Mouse (Mus musculus): ENCODE measurements around the gene Tarbp2. TPM values are rescaled to one million over a fixed set of nuclear protein-coding genes. Genes with fewer than 3 reads are reported as not detected.

Gene Tarbp2
- total and polyA plus RNA-seq, 2 experiments from 2014 or later: 91.1 to 97.2 TPM

DNA sequence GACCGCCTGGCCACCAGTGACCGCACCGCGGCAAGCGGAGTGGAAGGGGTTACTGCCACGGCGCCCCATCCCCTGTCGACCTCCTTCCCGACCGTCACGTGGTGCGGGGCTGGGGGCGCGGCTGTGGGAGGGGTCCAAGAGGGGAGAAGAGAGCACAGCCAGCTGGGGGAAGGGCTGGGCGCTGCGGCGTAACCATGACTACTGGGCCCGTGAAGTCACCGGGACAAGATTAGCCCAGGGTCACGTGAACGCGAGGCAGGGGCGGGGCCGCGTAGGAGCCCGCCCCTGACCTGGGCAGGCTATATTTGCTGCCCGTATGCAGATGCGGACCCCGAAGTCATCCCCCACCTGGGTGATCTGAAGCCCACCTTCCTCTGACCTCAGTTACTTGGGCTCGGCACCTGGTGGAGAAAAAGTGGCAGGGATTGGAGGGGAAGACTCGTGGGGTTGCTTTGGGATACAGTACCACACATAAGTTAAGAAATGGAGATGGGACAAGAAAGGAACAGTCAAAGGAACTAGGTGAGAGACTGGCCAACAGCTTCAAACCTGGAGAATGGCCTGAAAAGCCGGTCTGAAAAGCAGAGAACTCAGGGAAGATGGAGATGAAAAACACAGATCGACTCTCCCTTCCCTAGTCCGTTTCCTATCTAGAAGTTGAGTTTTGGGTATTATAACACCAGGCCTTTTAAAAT lies 7.3 kb upstream of the Tarbp2 start:
- peaks cover 38% of the 10 kb centered on the region for H3K4me1 ChIP-seq (ENCODE audit: insufficient read depth, low read length)
- 2% methylated on average over 34 of the region's 34 CpGs for WGBS
- ATAC-seq: peak; percentile 98

DNA sequence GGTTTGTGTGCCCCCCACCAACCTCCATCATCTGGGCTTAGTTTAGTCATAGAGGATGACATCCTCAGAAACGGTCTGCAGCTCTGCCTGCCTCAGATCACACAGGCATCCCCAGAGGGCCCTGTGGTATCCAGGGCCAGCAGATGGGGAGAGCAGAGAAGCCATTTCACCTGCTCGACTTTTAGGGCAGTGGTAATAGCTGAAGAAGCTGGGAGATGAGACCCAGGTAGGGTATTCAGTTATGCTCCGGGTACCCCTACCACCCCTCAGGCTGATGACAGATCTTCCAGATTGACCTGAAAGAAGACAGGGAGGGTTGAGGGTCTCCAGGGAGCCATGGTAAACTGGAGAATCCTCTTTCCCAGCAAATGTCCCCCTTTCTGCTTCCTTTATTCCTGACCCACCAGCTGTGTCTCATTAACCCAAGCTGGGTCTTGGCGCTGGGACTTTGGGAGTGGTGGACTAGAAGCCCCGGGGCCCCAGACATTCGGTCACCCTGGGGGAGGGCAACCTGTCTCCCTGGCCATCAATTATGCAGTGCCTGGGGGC lies 6.6 kb upstream of the Tarbp2 start:
- no peaks in the 10 kb centered on the region for H3K36me3 ChIP-seq (ENCODE audit: insufficient read depth, low read length)
- peak overlapping the region; percentile 92 for H3K27ac ChIP-seq
- no peaks in the 10 kb centered on the region for H3K27me3 ChIP-seq (ENCODE audit: insufficient read depth, low read length)
- peak overlapping the region; percentile 71 for H3K4me2 ChIP-seq (ENCODE audit: low read depth, low read length)
- 0 out of 2 replicates have a peak overlapping the region, but pooled peaks have one; percentile 56 for H3K4me3 ChIP-seq (ENCODE audit: low read length)
- no peaks in the 10 kb centered on the region for H3K9me3 ChIP-seq (ENCODE audit: low read length)
- no peak for TF ChIP-seq CTCF (IDR thresholded peaks at IDR 0.05; ENCODE audit: low read depth)
- H3K4me1 ChIP-seq (ENCODE audit: insufficient read depth, low read length): peaks cover 41% of the 10 kb centered on the region
- DNase-seq (ENCODE audit: low spot score) (peak; percentile 41), ATAC-seq (peak; percentile 4; the same call in 1 of the 2 replicates)
- peak overlapping the region; percentile 58; the same call in 1 of the 2 replicates for H3K9ac ChIP-seq (replicated peaks; ENCODE audit: low read length)
- 7% methylated on average over 6 of the region's 6 CpGs for WGBS

More for the DNA sequence above, 7.3 kb upstream of the Tarbp2 start:
- Histone ChIP-seq H3K36me3 (ENCODE audit: insufficient read depth, low read length) (peaks cover 6% of the 10 kb centered on the region; the same call in 1 of the 2 replicates), H3K4me2 (ENCODE audit: low read depth, low read length) (peak overlapping the region; percentile 71), H3K4me3 (ENCODE audit: low read length) (peak overlapping the region; percentile 56), H3K9ac (replicated peaks; ENCODE audit: low read length) (peak overlapping the region; percentile 58), H3K27me3 (ENCODE audit: insufficient read depth, low read length) (no peaks in the 10 kb centered on the region), H3K9me3 (ENCODE audit: low read length) (no peaks in the 10 kb centered on the region), H3K27ac (peak overlapping the region; percentile 92)
- peak; percentile 96 for DNase-seq (ENCODE audit: low spot score)
- 0 out of 2 replicates have a peak, but pooled peaks have one; percentile 11 for TF ChIP-seq CTCF (IDR thresholded peaks at IDR 0.05; ENCODE audit: low read depth)

DNA sequence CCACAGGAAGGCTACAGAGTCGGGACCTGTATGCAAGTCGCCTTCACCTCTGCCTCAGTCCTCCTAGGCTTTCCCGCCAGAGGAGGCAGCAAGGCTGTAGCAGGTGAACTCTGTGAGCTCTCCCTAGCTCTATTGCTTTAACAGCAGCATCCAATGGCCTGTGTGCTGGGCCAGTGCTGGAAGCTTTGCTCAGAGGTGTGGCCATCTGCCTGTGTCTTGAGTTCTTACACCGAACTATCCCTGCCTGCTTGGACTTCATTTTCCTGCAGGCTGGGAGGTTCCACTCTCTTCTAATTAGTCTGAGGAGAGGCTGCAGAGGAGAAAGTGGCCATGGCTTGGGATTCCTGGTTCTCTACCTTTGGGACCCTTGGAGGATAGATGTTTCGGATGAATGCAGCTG lies 6.0 kb upstream of the Tarbp2 start:
- no peak overlapping the region for H3K4me3 ChIP-seq (ENCODE audit: low read length)

DNA sequence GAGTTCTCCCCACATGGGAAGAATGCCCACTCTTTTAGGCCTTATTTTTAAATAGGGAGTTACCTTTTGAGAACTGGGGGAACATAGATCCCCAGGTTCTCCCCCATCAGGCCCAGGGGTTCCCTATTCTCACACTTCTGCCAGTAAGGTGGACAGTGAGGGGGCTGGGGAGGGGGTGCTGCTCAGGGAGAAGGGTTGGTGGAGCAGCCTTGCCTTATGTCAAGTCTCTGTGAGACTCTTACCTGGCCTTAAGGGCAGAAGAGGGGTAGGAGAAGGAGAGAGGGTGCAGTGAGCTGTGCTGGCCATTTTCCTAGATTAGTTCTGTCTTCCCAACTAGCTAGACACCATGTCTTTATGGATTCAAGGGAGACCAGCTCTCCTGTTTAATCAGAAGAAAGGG lies 5.5 kb upstream of the Tarbp2 start:
- Histone ChIP-seq H3K4me3 (ENCODE audit: low read length) (no peak overlapping the region), H3K9ac (replicated peaks; ENCODE audit: low read length) (0 out of 2 replicates have a peak overlapping the region, but pooled peaks have one; percentile 18), H3K4me2 (ENCODE audit: low read depth, low read length) (peak overlapping the region; percentile 71; the same call in 1 of the 2 replicates), H3K4me1 (ENCODE audit: insufficient read depth, low read length) (peaks cover 41% of the 10 kb centered on the region), H3K27me3 (ENCODE audit: insufficient read depth, low read length) (no peaks in the 10 kb centered on the region), H3K27ac (peak overlapping the region; percentile 92), H3K9me3 (ENCODE audit: low read length) (no peaks in the 10 kb centered on the region), H3K36me3 (ENCODE audit: insufficient read depth, low read length) (no peaks in the 10 kb centered on the region)
- no peak for DNase-seq (ENCODE audit: low spot score)
- no peak for ATAC-seq
- TF ChIP-seq CTCF (IDR thresholded peaks at IDR 0.05; ENCODE audit: low read depth): no peak

More for the DNA sequence above, 6.0 kb upstream of the Tarbp2 start:
- WGBS: 30% methylated on average over 5 of the region's 5 CpGs
- TF ChIP-seq CTCF (IDR thresholded peaks at IDR 0.05; ENCODE audit: low read depth): no peak
- H3K27me3 ChIP-seq (ENCODE audit: insufficient read depth, low read length): no peaks in the 10 kb centered on the region
- DNase-seq (ENCODE audit: low spot score) (no peak), ATAC-seq (no peak)
- peak overlapping the region; percentile 71; the same call in 1 of the 2 replicates for H3K4me2 ChIP-seq (ENCODE audit: low read depth, low read length)
- 0 out of 2 replicates have a peak overlapping the region, but pooled peaks have one; percentile 18 for H3K9ac ChIP-seq (replicated peaks; ENCODE audit: low read length)
- H3K4me1 ChIP-seq (ENCODE audit: insufficient read depth, low read length): peaks cover 41% of the 10 kb centered on the region
- no peaks in the 10 kb centered on the region for H3K36me3 ChIP-seq (ENCODE audit: insufficient read depth, low read length)
- H3K27ac ChIP-seq: peak overlapping the region; percentile 92
- no peaks in the 10 kb centered on the region for H3K9me3 ChIP-seq (ENCODE audit: low read length)

DNA sequence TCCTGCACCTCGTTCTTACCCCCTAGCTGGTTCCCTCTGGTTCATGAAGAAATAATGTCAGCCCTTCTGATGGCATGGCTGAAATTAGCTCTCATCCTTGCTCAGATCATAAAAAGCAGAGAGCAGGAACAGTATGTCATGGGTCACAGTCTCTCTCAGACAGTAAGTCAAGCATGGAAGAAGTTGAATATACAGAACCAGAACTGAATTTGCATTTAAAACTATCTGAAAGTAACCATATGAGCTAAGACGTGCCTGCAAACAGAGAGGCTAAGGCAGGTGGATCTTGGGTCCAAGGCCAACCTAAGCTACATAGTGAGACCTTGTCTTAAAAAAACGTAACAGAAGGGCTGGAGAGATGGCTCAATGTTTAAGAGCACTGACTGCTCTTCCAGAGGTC lies 5.0 kb upstream of the Tarbp2 start:
- no peak overlapping the region for H3K9ac ChIP-seq (replicated peaks; ENCODE audit: low read length)
- 79% methylated on average over 3 of the region's 3 CpGs for WGBS
- H3K36me3 ChIP-seq (ENCODE audit: insufficient read depth, low read length): no peaks in the 10 kb centered on the region
- no peaks in the 10 kb centered on the region for H3K9me3 ChIP-seq (ENCODE audit: low read length)
- peaks cover 41% of the 10 kb centered on the region for H3K4me1 ChIP-seq (ENCODE audit: insufficient read depth, low read length)
- no peak for TF ChIP-seq CTCF (IDR thresholded peaks at IDR 0.05; ENCODE audit: low read depth)
- no peaks in the 10 kb centered on the region for H3K27me3 ChIP-seq (ENCODE audit: insufficient read depth, low read length)
- no peak overlapping the region; the same call in 1 of the 2 replicates for H3K27ac ChIP-seq
- DNase-seq (ENCODE audit: low spot score) (no peak), ATAC-seq (no peak)
- no peak overlapping the region for H3K4me3 ChIP-seq (ENCODE audit: low read length)
- H3K4me2 ChIP-seq (ENCODE audit: low read depth, low read length): no peak overlapping the region

DNA sequence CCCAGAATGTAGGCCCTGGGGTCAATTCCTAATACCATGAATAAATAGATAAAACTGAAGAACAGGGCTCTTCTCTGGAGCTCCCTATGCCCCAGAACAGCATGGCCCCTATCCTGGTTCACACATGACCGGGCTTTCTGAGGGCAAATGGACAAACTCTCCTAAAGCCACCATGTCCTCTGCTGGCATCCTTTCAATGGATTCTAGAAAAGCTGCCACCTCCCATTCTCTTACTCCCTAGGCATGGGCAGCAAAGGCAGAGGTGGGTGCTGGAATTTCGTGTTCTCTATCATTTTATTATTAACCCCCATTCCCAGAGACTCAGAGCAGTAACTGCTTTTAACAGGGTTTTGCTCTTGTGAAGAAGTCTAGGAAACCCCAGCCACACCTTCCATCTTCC lies 2.7 kb upstream of the Tarbp2 start:
- Histone ChIP-seq H3K27me3 (ENCODE audit: insufficient read depth, low read length) (no peaks in the 10 kb centered on the region), H3K27ac (0 out of 2 replicates have a peak overlapping the region, but pooled peaks have one; percentile 99), H3K4me2 (ENCODE audit: low read depth, low read length) (peak overlapping the region; percentile 95), H3K4me3 (ENCODE audit: low read length) (peak overlapping the region; percentile 76), H3K9me3 (ENCODE audit: low read length) (no peaks in the 10 kb centered on the region), H3K36me3 (ENCODE audit: insufficient read depth, low read length) (no peaks in the 10 kb centered on the region), H3K9ac (replicated peaks; ENCODE audit: low read length) (no peak overlapping the region), H3K4me1 (ENCODE audit: insufficient read depth, low read length) (peaks cover 35% of the 10 kb centered on the region)
- no peak for TF ChIP-seq CTCF (IDR thresholded peaks at IDR 0.05; ENCODE audit: low read depth)
- DNase-seq (ENCODE audit: low spot score) (no peak), ATAC-seq (no peak)
- WGBS: 87% methylated on average over 2 of the region's 2 CpGs
